Mouse (Mus musculus): ENCODE measurements at regions not wholly inside any gene's neighbourhood (a gene's known extent, or its start where the extent isn't known, plus 50 kb on each side); places are given as distances from the start of the nearest gene placed in this dataset.

GRCm38 (mm10) chr8:96929901-96930300 is 1041.6 kb upstream of the Got2 start:
- no peak for DNase-seq (ENCODE audit: low read depth, low spot score)

GRCm38 (mm10) chr8:96880956-96881355 is 992.6 kb upstream of the Got2 start:
- DNase-seq (ENCODE audit: low read depth, low spot score) = no peak

- DNase-seq (ENCODE audit: low read depth, low spot score) = no peak
Measured at GRCm38 (mm10) chr8:96878793-96879192, 990.4 kb upstream of the Got2 start.

GRCm38 (mm10) chr8:96873465-96874094 is 985.2 kb upstream of the Got2 start:
- no peak for DNase-seq (ENCODE audit: low read depth, low spot score)

- no peak for DNase-seq (ENCODE audit: low read depth, low spot score)
Measured at GRCm38 (mm10) chr8:96868178-96869080, 980.1 kb upstream of the Got2 start.

GRCm38 (mm10) chr8:96864606-96865005 is 976.3 kb upstream of the Got2 start:
- no peak for DNase-seq (ENCODE audit: low read depth, low spot score)

- no peak for DNase-seq (ENCODE audit: low read depth, low spot score)
Measured at GRCm38 (mm10) chr8:96860870-96861462, 972.6 kb upstream of the Got2 start.

GRCm38 (mm10) chr8:96843566-96843965 is 955.2 kb upstream of the Got2 start:
- DNase-seq (ENCODE audit: low read depth, low spot score) = peak; percentile 3

GRCm38 (mm10) chr8:96835532-96835931 is 947.2 kb upstream of the Got2 start:
- DNase-seq (ENCODE audit: low read depth, low spot score) = no peak

GRCm38 (mm10) chr8:96834673-96835072 is 946.3 kb upstream of the Got2 start:
- DNase-seq (ENCODE audit: low read depth, low spot score) = no peak

- DNase-seq (ENCODE audit: low read depth, low spot score) = no peak
Measured at GRCm38 (mm10) chr8:96829253-96829652, 940.9 kb upstream of the Got2 start.

GRCm38 (mm10) chr8:96810550-96810949 is 922.2 kb upstream of the Got2 start:
- DNase-seq (ENCODE audit: low read depth, low spot score) = no peak

Data from retina, adult 2 months (tissue).